Mouse (Mus musculus): ENCODE measurements at regions not wholly inside any gene's neighbourhood (a gene's known extent, or its start where the extent isn't known, plus 50 kb on each side); places are given as distances from the start of the nearest gene placed in this dataset.

- TF ChIP-seq CTCF (IDR thresholded peaks at IDR 0.05; ENCODE audit: insufficient read depth, low read length) (no peak), POLR2A (IDR thresholded peaks at IDR 0.05; ENCODE audit: borderline replicate concordance, extremely low read depth, low read depth, low read length) (no peak)
Observed at GRCm38 (mm10) chrX:158984721-158985120, 225.4 kb upstream of the Rps6ka3 start.
